Mouse (Mus musculus): Measurements from ENCODE around the gene Ripply3. TPM values are rescaled to one million over a fixed set of nuclear protein-coding genes. Genes with fewer than 3 reads are reported as not detected.

Gene Ripply3
- polyA plus RNA-seq, 1 experiment from 2014 or later: 0.99 TPM

- Histone ChIP-seq H3K4me3 (replicated peaks; ENCODE audit: low read length) (no peak overlapping the region), H3K27ac (ENCODE audit: low read length) (no peak overlapping the region), H3K9me3 (ENCODE audit: control insufficient read depth, low read length) (no peaks in the 10 kb centered on the region), H3K27me3 (replicated peaks; ENCODE audit: control insufficient read depth, insufficient read depth, low read length) (no peaks in the 10 kb centered on the region), H3K36me3 (ENCODE audit: control insufficient read depth, insufficient read depth) (no peaks in the 10 kb centered on the region), H3K4me1 (replicated peaks; ENCODE audit: control insufficient read depth, insufficient read depth, low read length) (no peaks in the 10 kb centered on the region; the same call in 1 of the 2 replicates), H3K4me2 (ENCODE audit: low read length) (no peak overlapping the region), H3K9ac (replicated peaks; ENCODE audit: low read depth, low read length) (no peak overlapping the region)
- peak; percentile 43; the same call in 1 of the 2 replicates for ATAC-seq
- WGBS: 50% methylated on average over 11 of the region's 11 CpGs
Measured at GRCm38 (mm10) chr16:94349588-94350286, 21.5 kb downstream of the Ripply3 start.

- H3K9ac ChIP-seq (replicated peaks; ENCODE audit: low read depth, low read length): no peak overlapping the region
- ATAC-seq: no peak
- H3K27ac ChIP-seq (ENCODE audit: low read length): no peak overlapping the region
Measured at GRCm38 (mm10) chr16:94350287-94350677, 22.1 kb downstream of the Ripply3 start.

GRCm38 (mm10) chr16:94354450-94354849 is 26.2 kb downstream of the Ripply3 start:
- Histone ChIP-seq H3K9ac (replicated peaks; ENCODE audit: low read depth, low read length) (no peak overlapping the region), H3K4me2 (ENCODE audit: low read length) (no peak overlapping the region), H3K4me3 (replicated peaks; ENCODE audit: low read length) (no peak overlapping the region), H3K27me3 (replicated peaks; ENCODE audit: control insufficient read depth, insufficient read depth, low read length) (no peaks in the 10 kb centered on the region), H3K4me1 (replicated peaks; ENCODE audit: control insufficient read depth, insufficient read depth, low read length) (no peaks in the 10 kb centered on the region; the same call in 1 of the 2 replicates), H3K9me3 (ENCODE audit: control insufficient read depth, low read length) (no peaks in the 10 kb centered on the region), H3K27ac (ENCODE audit: low read length) (no peak overlapping the region), H3K36me3 (ENCODE audit: control insufficient read depth, insufficient read depth) (no peaks in the 10 kb centered on the region)
- WGBS: 56% methylated on average over 9 of the region's 9 CpGs
- no peak for ATAC-seq

More at GRCm38 (mm10) chr16:94350287-94350677, 22.1 kb downstream of the Ripply3 start:
- Histone ChIP-seq H3K9me3 (ENCODE audit: control insufficient read depth, low read length) (no peaks in the 10 kb centered on the region), H3K36me3 (ENCODE audit: control insufficient read depth, insufficient read depth) (no peaks in the 10 kb centered on the region), H3K4me2 (ENCODE audit: low read length) (no peak overlapping the region), H3K4me3 (replicated peaks; ENCODE audit: low read length) (no peak overlapping the region), H3K27me3 (replicated peaks; ENCODE audit: control insufficient read depth, insufficient read depth, low read length) (no peaks in the 10 kb centered on the region), H3K4me1 (replicated peaks; ENCODE audit: control insufficient read depth, insufficient read depth, low read length) (no peaks in the 10 kb centered on the region; the same call in 1 of the 2 replicates)
- WGBS: 70% methylated on average over 10 of the region's 10 CpGs

DNA sequence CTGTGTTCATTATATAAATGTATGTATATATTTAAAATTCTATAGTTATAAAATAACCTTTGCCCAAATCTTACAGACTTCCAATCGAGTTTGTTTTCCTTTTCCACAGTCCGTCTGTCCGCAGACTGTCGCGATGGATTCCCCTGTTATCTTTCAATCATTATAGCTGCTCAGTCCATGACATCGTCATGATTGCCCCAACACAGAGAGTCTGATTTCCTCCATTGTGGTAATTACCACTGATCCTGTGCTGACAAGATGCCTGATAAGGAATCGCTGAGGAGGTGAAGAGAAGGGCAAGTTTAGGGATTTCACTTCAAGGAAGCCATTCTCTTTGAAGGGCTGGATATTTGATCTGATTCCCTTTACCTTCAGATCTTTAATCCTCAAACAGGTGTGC is 27.8 kb downstream of the Ripply3 start:
- Histone ChIP-seq H3K9me3 (ENCODE audit: control insufficient read depth, low read length) (no peaks in the 10 kb centered on the region), H3K36me3 (ENCODE audit: control insufficient read depth, insufficient read depth) (no peaks in the 10 kb centered on the region), H3K4me2 (ENCODE audit: low read length) (no peak overlapping the region), H3K27ac (ENCODE audit: low read length) (no peak overlapping the region), H3K9ac (replicated peaks; ENCODE audit: low read depth, low read length) (no peak overlapping the region), H3K4me3 (replicated peaks; ENCODE audit: low read length) (no peak overlapping the region), H3K4me1 (replicated peaks; ENCODE audit: control insufficient read depth, insufficient read depth, low read length) (no peaks in the 10 kb centered on the region), H3K27me3 (replicated peaks; ENCODE audit: control insufficient read depth, insufficient read depth, low read length) (no peaks in the 10 kb centered on the region)
- no peak for ATAC-seq
- WGBS: 71% methylated on average over 7 of the region's 7 CpGs

DNA sequence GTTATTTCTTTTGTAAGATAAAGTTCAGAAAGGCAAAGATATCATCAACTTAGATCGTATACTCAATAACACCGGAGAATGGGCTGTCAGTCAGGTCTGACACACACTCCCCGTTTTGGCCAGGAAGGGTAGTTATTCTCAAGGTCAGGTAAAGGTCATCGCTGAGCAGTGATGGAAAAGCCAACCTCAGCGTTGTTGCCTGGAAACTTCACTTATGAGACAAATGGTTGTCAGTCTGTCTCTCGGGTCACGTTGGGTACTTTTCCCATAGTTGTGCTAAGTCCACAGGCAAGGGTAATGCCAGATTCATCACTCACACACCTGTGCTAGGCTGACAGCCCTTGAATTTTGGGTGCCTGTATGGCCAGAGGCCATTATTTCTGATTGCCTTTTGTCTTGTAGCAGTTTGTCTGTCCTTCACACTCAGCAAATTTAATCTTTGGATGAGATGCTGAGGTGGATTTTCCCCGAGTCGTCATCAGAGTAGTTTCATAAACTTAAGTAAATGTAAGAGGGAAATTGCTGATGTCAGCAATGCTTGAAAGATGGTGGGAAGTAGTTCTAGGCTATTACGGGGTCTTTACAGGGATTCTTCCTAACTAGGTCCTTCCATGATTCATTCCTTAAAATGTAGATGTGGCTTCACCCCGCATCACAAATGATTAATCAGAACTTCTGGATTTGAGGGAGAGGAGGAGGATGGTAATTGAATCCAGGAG is 28.7 kb downstream of the Ripply3 start:
- Histone ChIP-seq H3K4me3 (replicated peaks; ENCODE audit: low read length) (no peak overlapping the region), H3K4me1 (replicated peaks; ENCODE audit: control insufficient read depth, insufficient read depth, low read length) (no peaks in the 10 kb centered on the region), H3K9ac (replicated peaks; ENCODE audit: low read depth, low read length) (no peak overlapping the region), H3K4me2 (ENCODE audit: low read length) (no peak overlapping the region), H3K27me3 (replicated peaks; ENCODE audit: control insufficient read depth, insufficient read depth, low read length) (no peaks in the 10 kb centered on the region), H3K9me3 (ENCODE audit: control insufficient read depth, low read length) (no peaks in the 10 kb centered on the region), H3K27ac (ENCODE audit: low read length) (no peak overlapping the region), H3K36me3 (ENCODE audit: control insufficient read depth, insufficient read depth) (no peaks in the 10 kb centered on the region)
- 86% methylated on average over 11 of the region's 11 CpGs for WGBS
- no peak for ATAC-seq

- no peak overlapping the region for H3K9ac ChIP-seq (replicated peaks; ENCODE audit: low read depth, low read length)
- no peaks in the 10 kb centered on the region for H3K36me3 ChIP-seq (ENCODE audit: control insufficient read depth, insufficient read depth)
- no peak overlapping the region for H3K27ac ChIP-seq (ENCODE audit: low read length)
- no peaks in the 10 kb centered on the region for H3K27me3 ChIP-seq (replicated peaks; ENCODE audit: control insufficient read depth, insufficient read depth, low read length)
- WGBS: 86% methylated on average over 3 of the region's 3 CpGs
- ATAC-seq: no peak
- H3K4me1 ChIP-seq (replicated peaks; ENCODE audit: control insufficient read depth, insufficient read depth, low read length): peaks cover 3% of the 10 kb centered on the region; the same call in 1 of the 2 replicates
- no peaks in the 10 kb centered on the region for H3K9me3 ChIP-seq (ENCODE audit: control insufficient read depth, low read length)
- no peak overlapping the region for H3K4me2 ChIP-seq (ENCODE audit: low read length)
- H3K4me3 ChIP-seq (replicated peaks; ENCODE audit: low read length): no peak overlapping the region
Measured at GRCm38 (mm10) chr16:94358091-94358490, 29.9 kb downstream of the Ripply3 start.

DNA sequence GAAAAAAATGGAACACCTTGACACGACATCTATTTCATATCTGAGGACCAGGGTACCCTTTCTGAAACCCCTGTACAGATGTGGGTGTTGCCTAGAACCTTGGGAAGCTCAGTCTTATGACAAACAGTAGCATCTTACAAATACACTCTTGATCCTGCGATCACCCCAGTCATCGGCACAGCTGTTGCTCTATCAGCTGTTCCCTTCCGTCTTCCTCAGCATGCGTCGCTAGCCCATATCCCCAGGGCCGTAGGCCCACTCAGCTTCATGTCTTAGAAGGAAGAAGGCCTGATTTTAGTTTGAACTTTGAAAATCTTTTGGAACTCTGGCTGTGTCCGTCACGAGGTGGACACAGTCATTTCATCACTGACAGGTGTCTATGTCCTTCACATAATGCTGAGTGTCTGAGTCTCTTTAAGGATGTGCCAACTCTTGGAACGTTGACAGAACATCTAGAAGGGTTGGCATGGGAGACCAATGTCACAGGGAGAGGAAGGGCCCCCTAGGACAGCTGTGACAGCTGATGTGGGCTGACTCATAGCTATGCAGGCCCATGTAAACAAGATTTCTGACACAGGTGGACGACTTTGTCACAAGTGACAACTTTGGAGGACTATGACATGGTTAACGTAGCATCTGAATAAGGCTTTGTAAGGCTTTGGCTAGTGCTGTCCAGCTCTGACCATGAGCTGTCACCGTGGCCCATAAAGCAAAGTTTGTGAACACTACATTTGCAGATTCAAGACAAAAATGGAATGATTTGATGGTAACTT is 32.5 kb downstream of the Ripply3 start:
- no peak overlapping the region for H3K27ac ChIP-seq (ENCODE audit: low read length)
- no peak for ATAC-seq
- 85% methylated on average over 13 of the region's 13 CpGs for WGBS
- H3K4me3 ChIP-seq (replicated peaks; ENCODE audit: low read length): no peak overlapping the region
- peaks cover 3% of the 10 kb centered on the region; the same call in 1 of the 2 replicates for H3K4me1 ChIP-seq (replicated peaks; ENCODE audit: control insufficient read depth, insufficient read depth, low read length)
- peaks cover 5% of the 10 kb centered on the region for H3K36me3 ChIP-seq (ENCODE audit: control insufficient read depth, insufficient read depth)
- H3K9ac ChIP-seq (replicated peaks; ENCODE audit: low read depth, low read length): no peak overlapping the region
- no peak overlapping the region for H3K4me2 ChIP-seq (ENCODE audit: low read length)
- H3K9me3 ChIP-seq (ENCODE audit: control insufficient read depth, low read length): no peaks in the 10 kb centered on the region
- H3K27me3 ChIP-seq (replicated peaks; ENCODE audit: control insufficient read depth, insufficient read depth, low read length): no peaks in the 10 kb centered on the region

DNA sequence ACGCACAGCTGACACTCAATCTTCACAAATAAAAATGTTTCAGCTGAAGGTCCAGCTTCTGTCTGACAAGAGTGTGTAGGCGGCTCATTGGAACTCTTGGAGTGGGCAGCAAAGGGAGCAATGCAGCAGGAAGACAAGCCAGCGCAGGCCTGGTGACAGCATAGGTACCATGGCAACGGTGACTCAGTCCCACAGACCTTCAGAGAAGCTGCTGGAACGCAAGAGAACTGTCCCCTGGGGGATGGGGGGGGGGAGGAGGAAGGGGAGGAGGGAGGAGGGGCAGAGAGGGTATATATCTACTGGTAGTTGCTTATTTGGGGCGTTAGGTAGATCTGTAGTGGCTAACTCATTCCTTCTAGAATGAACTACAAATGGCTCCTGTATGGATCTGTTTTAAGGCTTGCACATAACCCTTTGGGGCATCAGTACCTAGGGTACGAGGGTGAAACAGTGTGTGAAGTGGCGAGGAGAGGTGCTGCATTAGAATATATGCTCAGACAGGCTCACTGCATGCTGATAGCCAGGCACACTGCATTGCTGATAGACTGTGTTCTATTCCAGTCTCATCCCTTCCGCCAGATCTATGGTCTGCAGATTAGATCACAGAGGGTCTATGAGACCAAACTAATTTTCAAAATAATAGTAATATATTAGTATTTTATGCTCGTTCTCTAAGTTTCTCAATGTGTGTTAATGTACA is 34.1 kb downstream of the Ripply3 start:
- no peaks in the 10 kb centered on the region for H3K27me3 ChIP-seq (replicated peaks; ENCODE audit: control insufficient read depth, insufficient read depth, low read length)
- H3K36me3 ChIP-seq (ENCODE audit: control insufficient read depth, insufficient read depth): peaks cover 5% of the 10 kb centered on the region
- peaks cover 3% of the 10 kb centered on the region; the same call in 1 of the 2 replicates for H3K4me1 ChIP-seq (replicated peaks; ENCODE audit: control insufficient read depth, insufficient read depth, low read length)
- H3K9ac ChIP-seq (replicated peaks; ENCODE audit: low read depth, low read length): no peak overlapping the region
- H3K4me2 ChIP-seq (ENCODE audit: low read length): no peak overlapping the region
- H3K9me3 ChIP-seq (ENCODE audit: control insufficient read depth, low read length): no peaks in the 10 kb centered on the region
- peak; percentile 80; the same call in 1 of the 2 replicates for ATAC-seq
- H3K27ac ChIP-seq (ENCODE audit: low read length): no peak overlapping the region
- no peak overlapping the region for H3K4me3 ChIP-seq (replicated peaks; ENCODE audit: low read length)
- WGBS: 52% methylated on average over 10 of the region's 10 CpGs
